Mouse (Mus musculus) cortical plate, adult 2 months (tissue): ENCODE measurements around the gene Cnbd2.

Experiments used
- CTCF ChIP-seq: fragments of 200-500 bp; IDR thresholded peaks from 2 replicates; pipeline ENCODE4 v1.5.1; 2011; ENCODE audit warnings: mild to moderate bottlenecking, control low read depth, low read length; ENCODE audit not compliant: insufficient read depth; ENCODE audit errors: extremely low read depth
- POLR2A ChIP-seq: fragments of 200-500 bp; IDR thresholded peaks from 2 replicates; pipeline ENCODE4 v1.6.1; 2011; ENCODE audit warnings: mild to moderate bottlenecking, low read length, control low read depth; ENCODE audit not compliant: insufficient read depth; ENCODE audit errors: extremely low read depth

DNA sequence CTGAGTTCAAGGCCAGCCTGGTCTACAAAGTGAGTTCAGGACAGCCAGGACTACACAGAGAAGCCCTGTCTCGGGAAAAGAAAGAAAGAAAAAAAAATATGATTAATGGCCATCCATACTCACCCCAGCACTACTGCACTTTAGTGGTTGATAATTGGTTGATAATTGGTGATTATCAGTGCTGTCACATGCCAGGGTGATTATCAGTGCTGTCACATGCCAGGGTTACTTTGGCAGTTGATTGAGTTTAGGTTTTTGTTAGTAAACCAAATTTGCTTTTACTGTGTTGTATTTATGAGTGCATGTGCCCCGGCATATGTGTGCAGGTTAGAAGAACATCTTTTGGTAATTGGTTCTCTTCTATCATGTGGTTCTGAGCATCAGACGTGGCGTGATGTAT lies 10.0 kb upstream of the Cnbd2 start:
- TF ChIP-seq POLR2A (no peak), CTCF (no peak)
